Mouse (Mus musculus) megakaryocyte, embryonic 14.5 days (primary cell): Measurements from ENCODE around the gene Olfr575.

Experiments used
- FLI1 ChIP-seq: IDR thresholded peaks from 2 replicates; pipeline ENCODE4 v1.6.1; 2012; ENCODE audit warnings: low read length, inconsistent platforms, mixed read lengths
- GATA1 ChIP-seq: IDR thresholded peaks from 3 replicates; pipeline ENCODE4 v1.6.1; 2012; ENCODE audit warnings: mixed read lengths, low read length, inconsistent platforms, borderline replicate concordance

DNA sequence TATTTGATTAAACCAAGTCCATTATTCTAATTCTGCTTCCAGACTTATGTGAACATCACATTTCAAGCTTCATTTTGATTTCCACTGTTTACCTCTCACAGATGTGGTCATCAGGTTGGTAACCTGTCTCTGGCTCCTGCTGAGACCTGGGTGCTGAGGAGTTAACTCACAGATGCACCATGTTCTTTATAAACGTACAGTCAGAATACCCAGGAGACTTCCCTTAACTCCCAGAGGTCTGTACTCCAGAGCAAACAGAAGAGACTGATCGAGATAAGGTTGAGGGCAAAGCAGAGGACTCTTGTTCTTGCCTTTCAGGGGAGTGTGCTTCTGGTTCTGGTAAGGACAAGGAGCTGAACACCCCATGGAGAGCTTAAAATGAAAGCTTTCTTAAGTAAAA lies 3.8 kb upstream of the Olfr575 start, which contains the start of gene Olfr576:
- TF ChIP-seq GATA1 (no peak), FLI1 (no peak)
